Mouse (Mus musculus) G1E (cell line): Measurements from ENCODE around the gene Togaram2.

Source experiments
- CTCF ChIP-seq: IDR thresholded peaks from 2 replicates; pipeline ENCODE4 v1.5.1; 2012; ENCODE audit warnings: low read depth, low read length, inconsistent platforms, mixed read lengths
- GATA1 ChIP-seq: IDR thresholded peaks from 2 replicates; pipeline ENCODE4 v1.6.1; 2012; ENCODE audit warnings: borderline replicate concordance, low read length, inconsistent platforms, mixed read lengths
- GATA2 ChIP-seq: IDR thresholded peaks from 2 replicates; pipeline ENCODE4 v1.6.1; 2012; ENCODE audit warnings: low read depth, low read length, inconsistent platforms, borderline replicate concordance
- POLR2AphosphoS5 ChIP-seq: IDR thresholded peaks from 2 replicates; pipeline ENCODE4 v1.6.1; 2012; ENCODE audit warnings: low read depth, low read length, inconsistent platforms; ENCODE audit not compliant: insufficient replicate concordance
- TAL1 ChIP-seq: conservative IDR thresholded peaks from 2 replicates; pipeline ENCODE4 v1.6.1; 2012; ENCODE audit warnings: low read depth, low read length, inconsistent platforms, mixed read lengths

- no peak for TF ChIP-seq CTCF
- no peak for TF ChIP-seq POLR2AphosphoS5
- no peak for TF ChIP-seq GATA1
- TF ChIP-seq GATA2: no peak
- TF ChIP-seq TAL1: no peak
These were observed 8.6 kb downstream of the Togaram2 start for GRCm38 (mm10) chr17:71681666-71682065.
